In genomic region chr9:78596834-78597233, GRCm38 (mm10) we compare ENCODE assay signal across 9 mouse cellular contexts. TPM values are rescaled to one million over a fixed set of nuclear protein-coding genes. Genes with fewer than 3 reads are reported as not detected.
DNase-seq lines count a peak whose midpoint lies in the region; ATAC-seq and TF ChIP-seq lines count a peak whose summit lies in the region.
"Had no signal": no experiment of that assay in that cellular context is flagged by ENCODE, and none has a peak within 500 bp of the region (broad histone marks: within the 10 kb centered on the region; RNA-seq: fewer than 3 reads in every experiment).

No protein-coding gene starts in this region.

- no peak overlapping the region for H3K4me2 ChIP-seq in heart, postnatal 0 days (ENCODE audit: low read depth, low read length)
- H3K4me2 ChIP-seq in embryonic facial prominence, embryonic 11.5 days (ENCODE audit: low read depth, low read length) = no peak overlapping the region
- no peak overlapping the region for H3K4me2 ChIP-seq in kidney, postnatal 0 days (ENCODE audit: low read length)
- H3K4me2 ChIP-seq in midbrain, postnatal 0 days (ENCODE audit: low read depth, low read length, poor library complexity, severe bottlenecking) = no peak overlapping the region
- H3K4me2 ChIP-seq: limb, embryonic 13.5 days had no signal

- no peaks in the 10 kb centered on the region for H3K79me2 ChIP-seq in MEL (ENCODE audit: control insufficient read depth, insufficient read depth, low read length, poor library complexity)

- no peak for TF ChIP-seq EP300 in heart, postnatal 0 days (IDR thresholded peaks at IDR 0.05; ENCODE audit: low read depth)
- TF ChIP-seq EP300 in MEL (IDR thresholded peaks at IDR 0.05; ENCODE audit: low read depth in 1 of 2, low read length in 2 of 2) = no peak

- no peak overlapping the region for H3K9ac ChIP-seq in heart, postnatal 0 days (replicated peaks; ENCODE audit: low read depth, low read length)
- H3K9ac ChIP-seq in MEL (ENCODE audit: control insufficient read depth, low read depth, low read length, poor library complexity, severe bottlenecking) = no peak overlapping the region
- no peak overlapping the region for H3K9ac ChIP-seq in embryonic facial prominence, embryonic 11.5 days (replicated peaks; ENCODE audit: low read length)
- H3K9ac ChIP-seq in kidney, postnatal 0 days (ENCODE audit: low read depth, low read length) = no peak overlapping the region
- H3K9ac ChIP-seq in midbrain, postnatal 0 days (replicated peaks; ENCODE audit: low read length, poor library complexity, severe bottlenecking) = no peak overlapping the region
- H3K9ac ChIP-seq: limb, embryonic 13.5 days had no signal

- H3K27me3 ChIP-seq in heart, postnatal 0 days (ENCODE audit: control insufficient read depth, insufficient read depth, low read length) = no peaks in the 10 kb centered on the region
- peaks cover 6 to 8% of the 10 kb centered on the region in 2 experiments for H3K27me3 ChIP-seq in MEL (ENCODE audit: control insufficient read depth in 1 of 2, insufficient read depth in 2 of 2, low read length in 2 of 2)
- no peaks in the 10 kb centered on the region for H3K27me3 ChIP-seq in embryonic facial prominence, embryonic 11.5 days (ENCODE audit: control insufficient read depth, insufficient read depth, low read length)
- H3K27me3 ChIP-seq in kidney, postnatal 0 days (ENCODE audit: insufficient read depth, low read length) = no peaks in the 10 kb centered on the region
- H3K27me3 ChIP-seq in midbrain, postnatal 0 days (ENCODE audit: insufficient read depth, low read length) = no peaks in the 10 kb centered on the region
- H3K27me3 ChIP-seq: limb, embryonic 13.5 days had no signal

- no peaks in the 10 kb centered on the region for H3K4me1 ChIP-seq in heart, postnatal 0 days (ENCODE audit: control insufficient read depth, insufficient read depth)
- peaks cover 5 to 7% of the 10 kb centered on the region in 2 experiments for H3K4me1 ChIP-seq in MEL (ENCODE audit: control insufficient read depth in 1 of 2, insufficient read depth in 2 of 2, low read length in 2 of 2)
- no peaks in the 10 kb centered on the region for H3K4me1 ChIP-seq in embryonic facial prominence, embryonic 11.5 days (ENCODE audit: control insufficient read depth, insufficient read depth, low read length)
- no peaks in the 10 kb centered on the region for H3K4me1 ChIP-seq in kidney, postnatal 0 days (replicated peaks; ENCODE audit: insufficient read depth, low read length)
- H3K4me1 ChIP-seq in midbrain, postnatal 0 days (ENCODE audit: insufficient read depth, low read length) = no peaks in the 10 kb centered on the region
- H3K4me1 ChIP-seq: limb, embryonic 13.5 days had no signal

- TF ChIP-seq POLR2A in MEL (IDR thresholded peaks at IDR 0.05; ENCODE audit: control insufficient read depth in 1 of 2, insufficient read depth in 1 of 2, low read depth in 1 of 2, low read length in 2 of 2, poor library complexity in 1 of 2) = no peak

- intact Hi-C loops in heart, postnatal 25 days (cut with DNase I) = loop anchor here (10.0 kb wide), 1 partner anchor 1158 kb away; the partner anchor contains the start of gene Cox7a2

- peak; percentile 54 for TF ChIP-seq RAD21 in MEL (IDR thresholded peaks at IDR 0.05; ENCODE audit: low read depth, low read length)

- no peak overlapping the region for H3K4me3 ChIP-seq in heart, postnatal 0 days (ENCODE audit: low read depth, low read length)
- H3K4me3 ChIP-seq in MEL (ENCODE audit: control insufficient read depth in 1 of 2, insufficient read depth in 1 of 2, low read depth in 2 of 2, low read length in 2 of 2) = no peak overlapping the region
- H3K4me3 ChIP-seq in embryonic facial prominence, embryonic 11.5 days (ENCODE audit: low read depth, low read length) = no peak overlapping the region
- no peak overlapping the region for H3K4me3 ChIP-seq in kidney, postnatal 0 days (replicated peaks; ENCODE audit: low read depth, low read length)
- H3K4me3 ChIP-seq in midbrain, postnatal 0 days (ENCODE audit: low read depth, low read length) = no peak overlapping the region
- H3K4me3 ChIP-seq: limb, embryonic 13.5 days had no signal

- no peaks in the 10 kb centered on the region for H3K9me3 ChIP-seq in heart, postnatal 0 days (replicated peaks; ENCODE audit: control insufficient read depth, low read length)
- no peaks in the 10 kb centered on the region for H3K9me3 ChIP-seq in MEL (replicated peaks; ENCODE audit: insufficient read depth, low read length)
- no peaks in the 10 kb centered on the region for H3K9me3 ChIP-seq in embryonic facial prominence, embryonic 11.5 days (replicated peaks; ENCODE audit: control insufficient read depth, low read length)
- H3K9me3 ChIP-seq in kidney, postnatal 0 days (replicated peaks; ENCODE audit: low read length) = no peaks in the 10 kb centered on the region
- H3K9me3 ChIP-seq in midbrain, postnatal 0 days (ENCODE audit: low read length) = no peaks in the 10 kb centered on the region
- H3K9me3 ChIP-seq: limb, embryonic 13.5 days had no signal

- no peak overlapping the region for H3K27ac ChIP-seq in heart, postnatal 0 days (ENCODE audit: low read depth)
- H3K27ac ChIP-seq in MEL (ENCODE audit: control insufficient read depth, low read depth, low read length) = no peak overlapping the region
- no peak overlapping the region for H3K27ac ChIP-seq in embryonic facial prominence, embryonic 11.5 days (replicated peaks; ENCODE audit: low read depth, low read length)
- H3K27ac ChIP-seq in kidney, postnatal 0 days = no peak overlapping the region
- no peak overlapping the region for H3K27ac ChIP-seq in midbrain, postnatal 0 days (ENCODE audit: low read depth, low read length)
- H3K27ac ChIP-seq: limb, embryonic 13.5 days had no signal

- no peak for ATAC-seq in heart, postnatal 0 days (ENCODE audit: insufficient read depth, low read depth)
- no peak for ATAC-seq in embryonic facial prominence, embryonic 11.5 days (replicated peaks; ENCODE audit: insufficient number of reproducible peaks, low FRiP score, low TSS enrichment, low read depth)
- no peak for ATAC-seq in kidney, postnatal 0 days (replicated peaks; ENCODE audit: low FRiP score, low read depth)
- peak; percentile 74 for ATAC-seq in midbrain, postnatal 0 days (ENCODE audit: low FRiP score)

- TF ChIP-seq CTCF in heart, postnatal 0 days (IDR thresholded peaks at IDR 0.05; ENCODE audit: low read depth) = peak; percentile 84
- peak; percentile 67 to 88 (median 78) for TF ChIP-seq CTCF in MEL (IDR thresholded peaks at IDR 0.05 in 2 of 3, conservative IDR thresholded peaks at IDR 0.05 in 1 of 3; ENCODE audit: control insufficient read depth in 1 of 3, insufficient read depth in 1 of 3, low read depth in 2 of 3, low read length in 3 of 3, poor library complexity in 1 of 3, severe bottlenecking in 1 of 3)
- TF ChIP-seq CTCF in kidney, postnatal 0 days (IDR thresholded peaks at IDR 0.05; ENCODE audit: low read depth) = peak; percentile 83
- peak; percentile 92 for TF ChIP-seq CTCF in midbrain, postnatal 0 days (IDR thresholded peaks at IDR 0.05)

- DNase-seq in heart, postnatal 0 days (ENCODE audit: low spot score) = no peak
- no peak for DNase-seq in heart, postnatal 25 days (ENCODE audit: low spot score)
- DNase-seq in A20 (ENCODE audit: low read depth, low spot score) (peak; percentile 52), MEL (ENCODE audit: low read depth, low spot score) (peak; percentile 67)
- peak; percentile 71 for DNase-seq in embryonic facial prominence, embryonic 11.5 days (ENCODE audit: low spot score)
- peak; percentile 72 for DNase-seq in kidney, postnatal 0 days (ENCODE audit: low spot score)
- peak; percentile 66 for DNase-seq in midbrain, postnatal 0 days (ENCODE audit: low spot score)
- no peak for DNase-seq in Muller cell, postnatal 12 days (ENCODE audit: inconsistent ontology term)

- WGBS in heart, postnatal 0 days = 4% methylated on average over 5 of the region's 5 CpGs
- 5% methylated on average over 5 of the region's 5 CpGs for WGBS in embryonic facial prominence, embryonic 11.5 days
- 4% methylated on average over 5 of the region's 5 CpGs for WGBS in kidney, postnatal 0 days
- 3% methylated on average over 5 of the region's 5 CpGs for WGBS in midbrain, postnatal 0 days

- no peaks in the 10 kb centered on the region for H3K36me3 ChIP-seq in heart, postnatal 0 days (replicated peaks; ENCODE audit: control insufficient read depth, insufficient read depth, low read length)
- H3K36me3 ChIP-seq in MEL (ENCODE audit: control insufficient read depth in 1 of 2, insufficient read depth in 2 of 2, low read length in 2 of 2) = peaks cover 0 to 11% of the 10 kb centered on the region in 2 experiments; a peak in 2 of 4 replicates
- no peaks in the 10 kb centered on the region for H3K36me3 ChIP-seq in embryonic facial prominence, embryonic 11.5 days (replicated peaks; ENCODE audit: control insufficient read depth, insufficient read depth, low read depth, low read length)
- H3K36me3 ChIP-seq in kidney, postnatal 0 days (ENCODE audit: insufficient read depth, low read length) = no peaks in the 10 kb centered on the region
- H3K36me3 ChIP-seq in midbrain, postnatal 0 days (ENCODE audit: insufficient read depth, low read length) = no peaks in the 10 kb centered on the region
- H3K36me3 ChIP-seq: limb, embryonic 13.5 days had no signal

RNA-seq across cellular contexts. Expression of gene Slc17a5, which starts 9.0 kb away (rescaled TPM):
- 6.3 and 13.4 TPM in 2 replicates for total RNA-seq in heart, postnatal 0 days (2014; rRNA removed; ENCODE audit: low replicate concordance)
- 7.3 and 8.0 TPM in 2 replicates for polyA plus RNA-seq in heart, postnatal 0 days (2015; fragmentation: Nextera tagmentation; extraction: Ambion mirVana)
- 1 to 10 TPM; 5.2 to 6.0 TPM for total RNA-seq in heart, postnatal 25 days (2021)
- total RNA-seq in MEL (2012; rRNA removed) = 3.1 and 3.5 TPM in 2 replicates
- polyA plus RNA-seq in MEL (2012; ENCODE audit: insufficient read depth in 1 of 2, insufficient read length in 2 of 2, low read depth in 1 of 2, low replicate concordance in 2 of 2, missing spikeins in 1 of 2) = 1 to 10 TPM in 1 of 2 experiments, not detected in 1; 4.1 TPM
- 11.8 and 13.8 TPM in 2 replicates for polyA plus RNA-seq in embryonic facial prominence, embryonic 11.5 days (2014; fragmentation: Nextera tagmentation; extraction: Ambion mirVana)
- 17.7 and 20.4 TPM in 2 replicates for polyA plus RNA-seq in kidney, postnatal 0 days (2015; fragmentation: Nextera tagmentation; extraction: Ambion mirVana)
- total RNA-seq in midbrain, postnatal 0 days (2014; rRNA removed) = 14.7 and 15.1 TPM in 2 replicates
- polyA plus RNA-seq in midbrain, postnatal 0 days (2015; fragmentation: Nextera tagmentation; extraction: Ambion mirVana) = 12.8 and 16.8 TPM in 2 replicates

RNA-seq across cellular contexts. Expression of gene Cd109, which starts 18.5 kb away (rescaled TPM):
- total RNA-seq in heart, postnatal 0 days (2014; rRNA removed; ENCODE audit: low replicate concordance) = 6.5 TPM in 2 replicates
- polyA plus RNA-seq in heart, postnatal 0 days (2015; fragmentation: Nextera tagmentation; extraction: Ambion mirVana) = 3.0 and 3.3 TPM in 2 replicates
- total RNA-seq in heart, postnatal 25 days (2021) = 1 to 10 TPM; 1.3 to 1.8 TPM
- not detected in 2 replicates for total RNA-seq in MEL (2012; rRNA removed)
- polyA plus RNA-seq in MEL (2012; ENCODE audit: insufficient read depth in 1 of 2, insufficient read length in 2 of 2, low read depth in 1 of 2, low replicate concordance in 2 of 2, missing spikeins in 1 of 2) = not detected
- 6.0 and 6.2 TPM in 2 replicates for polyA plus RNA-seq in embryonic facial prominence, embryonic 11.5 days (2014; fragmentation: Nextera tagmentation; extraction: Ambion mirVana)
- polyA plus RNA-seq in kidney, postnatal 0 days (2015; fragmentation: Nextera tagmentation; extraction: Ambion mirVana) = 4.3 and 4.8 TPM in 2 replicates
- 2.4 and 4.2 TPM in 2 replicates for total RNA-seq in midbrain, postnatal 0 days (2014; rRNA removed)
- 0.86 and 1.1 TPM in 2 replicates for polyA plus RNA-seq in midbrain, postnatal 0 days (2015; fragmentation: Nextera tagmentation; extraction: Ambion mirVana)

Comparison
In these comparisons a context has a peak if more than half of its experiments do, and no peak if none do; other contexts are left out.
1. DNase-seq: peak in A20 (single experiment), MEL (single experiment), embryonic facial prominence, embryonic 11.5 days (single experiment), kidney, postnatal 0 days (single experiment) and midbrain, postnatal 0 days (single experiment); none in heart, postnatal 0 days (single experiment), heart, postnatal 25 days (single experiment) and Muller cell, postnatal 12 days (single experiment).
2. Peak in every context shown above with its lines, with median percentiles within 50 percentile points of each other: CTCF ChIP-seq.